Mouse (Mus musculus) bone marrow macrophage, adult 2 months (primary cell): Measurements from ENCODE around the gene Otor.

ENCODE experiments used
- CTCF ChIP-seq: IDR thresholded peaks from 2 replicates; pipeline ENCODE4 v1.5.1; 2012; ENCODE audit warnings: low read depth, mild to moderate bottlenecking, low read length, moderate library complexity
- POLR2A ChIP-seq: IDR thresholded peaks from 2 replicates; pipeline ENCODE4 v1.6.1; 2012; ENCODE audit warnings: mild to moderate bottlenecking, low read depth, low read length, borderline replicate concordance

DNA sequence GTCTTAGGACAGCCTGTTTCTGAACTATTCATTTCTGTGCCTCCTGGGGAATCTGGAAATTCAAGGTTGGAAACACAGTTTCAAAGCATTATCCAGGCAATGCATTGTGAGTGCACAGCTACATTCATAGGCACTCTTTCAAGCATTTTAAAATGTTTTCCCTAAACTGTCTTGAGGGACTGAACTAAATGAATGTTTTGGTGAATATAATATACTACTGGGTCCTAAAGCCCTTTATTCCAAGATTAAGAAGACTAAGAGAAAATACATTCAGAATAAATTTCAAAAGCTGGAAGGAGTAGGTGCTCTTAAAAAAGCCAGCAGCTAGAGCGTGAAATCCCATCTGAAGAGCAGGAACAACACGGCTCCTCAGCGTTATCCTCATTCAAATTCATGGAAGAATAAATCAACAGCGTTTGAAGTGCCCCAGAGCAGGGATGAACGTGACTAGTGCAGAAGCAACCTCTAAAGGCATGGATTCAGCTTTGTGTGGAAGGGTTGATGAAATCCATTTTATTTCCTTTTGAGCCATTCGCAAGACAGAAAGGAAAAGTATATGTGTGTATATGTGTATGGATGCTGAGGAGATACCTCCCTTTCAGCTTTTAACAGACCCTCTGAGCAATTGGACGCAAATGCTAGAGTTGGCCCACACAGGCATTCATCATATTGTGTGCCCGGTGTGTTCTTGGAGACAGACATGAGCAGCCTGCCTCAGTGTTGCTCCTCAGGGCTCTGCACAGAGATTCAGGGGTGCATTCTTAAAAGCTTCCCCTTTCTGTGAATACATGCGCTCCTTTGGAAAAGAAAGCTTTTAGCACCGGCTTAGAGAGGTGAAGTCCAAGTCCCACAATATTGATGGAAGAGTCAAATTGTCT is 45.7 kb upstream of the Otor start:
- TF ChIP-seq POLR2A (no peak), CTCF (no peak)
